Mouse (Mus musculus): ENCODE measurements around the gene Stac2.

Stac2 gene

GRCm38 (mm10) chr11:98052989-98053834 is at the start of gene Stac2:
Stac2 (minus strand) TSS chr11:98053462.
- DNase-seq (ENCODE audit: low read depth), result no peak

GRCm38 (mm10) chr11:98101332-98101731 is 48.1 kb upstream of the Stac2 start:
- no peak for DNase-seq (ENCODE audit: low read depth)

GRCm38 (mm10) chr11:98090583-98090982 is 37.3 kb upstream of the Stac2 start:
- no peak for DNase-seq (ENCODE audit: low read depth)

GRCm38 (mm10) chr11:98088224-98088623 is 35.0 kb upstream of the Stac2 start:
- peak; percentile 51 for DNase-seq (ENCODE audit: low read depth)

GRCm38 (mm10) chr11:98086574-98086973 is 33.3 kb upstream of the Stac2 start:
- no peak for DNase-seq (ENCODE audit: low read depth)

- DNase-seq (ENCODE audit: low read depth), result no peak
Observed at GRCm38 (mm10) chr11:98086141-98086540, 32.9 kb upstream of the Stac2 start.

GRCm38 (mm10) chr11:98082745-98083144 is 29.5 kb upstream of the Stac2 start:
- no peak for DNase-seq (ENCODE audit: low read depth)

- DNase-seq (ENCODE audit: low read depth), result no peak
Observed at GRCm38 (mm10) chr11:98080450-98080849, 27.2 kb upstream of the Stac2 start.

GRCm38 (mm10) chr11:98077086-98077485 is 23.8 kb upstream of the Stac2 start:
- DNase-seq (ENCODE audit: low read depth), result no peak

- DNase-seq (ENCODE audit: low read depth), result peak; percentile 64
Observed at GRCm38 (mm10) chr11:98075195-98075808, 22.0 kb upstream of the Stac2 start.

GRCm38 (mm10) chr11:98073442-98073841 is 20.2 kb upstream of the Stac2 start:
- no peak for DNase-seq (ENCODE audit: low read depth)

- no peak for DNase-seq (ENCODE audit: low read depth)
Observed at GRCm38 (mm10) chr11:98067255-98067654, 14.0 kb upstream of the Stac2 start.

GRCm38 (mm10) chr11:98066201-98066600 is 12.9 kb upstream of the Stac2 start:
- no peak for DNase-seq (ENCODE audit: low read depth)

- DNase-seq (ENCODE audit: low read depth), result peak; percentile 58
Observed at GRCm38 (mm10) chr11:98061904-98062562, 8.8 kb upstream of the Stac2 start.

- DNase-seq (ENCODE audit: low read depth), result no peak
Observed at GRCm38 (mm10) chr11:98061441-98061840, 8.2 kb upstream of the Stac2 start.

- DNase-seq (ENCODE audit: low read depth), result no peak
Observed at GRCm38 (mm10) chr11:98060104-98060692, 6.9 kb upstream of the Stac2 start.

GRCm38 (mm10) chr11:98059662-98060061 is 6.4 kb upstream of the Stac2 start:
- no peak for DNase-seq (ENCODE audit: low read depth)

- no peak for DNase-seq (ENCODE audit: low read depth)
Observed at GRCm38 (mm10) chr11:98057998-98058397, 4.7 kb upstream of the Stac2 start.

- no peak for DNase-seq (ENCODE audit: low read depth)
Observed at GRCm38 (mm10) chr11:98057466-98057865, 4.2 kb upstream of the Stac2 start.

GRCm38 (mm10) chr11:98052129-98052988 is 903 bp downstream of the Stac2 start:
- DNase-seq (ENCODE audit: low read depth), result no peak

GRCm38 (mm10) chr11:98051611-98052128 is 1.6 kb downstream of the Stac2 start:
- no peak for DNase-seq (ENCODE audit: low read depth)

Data from fibroblast of lung, adult 2 months (primary cell).